Mouse (Mus musculus) kidney, postnatal 0 days (tissue): ENCODE measurements around the gene Gm37240. TPM values are rescaled to one million over a fixed set of nuclear protein-coding genes. Genes with fewer than 3 reads are reported as not detected.

Experiments
- ATAC-seq: fragments of 200-750 bp; cut with Nextera tagmentation; replicated peaks from 2 replicates; pipeline ENCODE4 v1.8.0; 2017; ENCODE audit warnings: low read depth, moderate number of reproducible peaks, moderate TSS enrichment, moderate library complexity; ENCODE audit not compliant: low FRiP score
- DNase-seq: peaks from one replicate; pipeline ENCODE4 v3.0.0-alpha.2; 2016; ENCODE audit warnings: low spot score
- H3K27ac ChIP-seq: fragments of 300-500 bp; sonication (generic); 2 replicates; pipeline ENCODE4 v1.5.1; 2014; ENCODE audit warnings: mild to moderate bottlenecking
- H3K27me3 ChIP-seq: fragments of 300-500 bp; sonication (generic); 2 replicates; pipeline ENCODE4 v1.6.1; 2014; ENCODE audit warnings: low read length, mixed read lengths; ENCODE audit not compliant: insufficient read depth
- H3K36me3 ChIP-seq: fragments of 300-500 bp; sonication (generic); 2 replicates; pipeline ENCODE4 v1.6.1; 2014; ENCODE audit warnings: low read length, mixed read lengths; ENCODE audit not compliant: insufficient read depth
- H3K4me1 ChIP-seq: fragments of 300-500 bp; sonication (generic); replicated peaks from 2 replicates; pipeline ENCODE4 v1.6.1; 2014; ENCODE audit warnings: antibody characterized with exemption, low read length, mixed read lengths; ENCODE audit not compliant: insufficient read depth
- H3K4me2 ChIP-seq: fragments of 300-500 bp; sonication (generic); 2 replicates; pipeline ENCODE4 v1.6.1; 2014; ENCODE audit warnings: mild to moderate bottlenecking, low read length, moderate library complexity, mixed read lengths
- H3K4me3 ChIP-seq: fragments of 300-500 bp; sonication (generic); replicated peaks from 2 replicates; pipeline ENCODE4 v1.5.1; 2014; ENCODE audit warnings: low read depth, low read length
- H3K9ac ChIP-seq: fragments of 300-500 bp; sonication (generic); 2 replicates; pipeline ENCODE4 v1.6.1; 2014; ENCODE audit warnings: low read depth, low read length
- H3K9me3 ChIP-seq: fragments of 300-500 bp; sonication (generic); replicated peaks from 2 replicates; pipeline ENCODE4 v1.6.1; 2016; ENCODE audit warnings: low read length, inconsistent platforms, mixed read lengths
- CTCF ChIP-seq: IDR thresholded peaks from 2 replicates; pipeline ENCODE4 v1.5.1; 2016; ENCODE audit warnings: antibody characterized with exemption, low read depth, mild to moderate bottlenecking, moderate library complexity
- WGBS: fragments of 180-500 bp; shearing (Covaris S2); extraction: QIAGEN DNeasy Blood & Tissue Kit; methylation state at CpG from one replicate; pipeline ENCODE4 v1.1.7; 2014; 5-methylcytosine and 5-hydroxymethylcytosine counted together
- polyA plus RNA-seq: library from polyadenylated mRNA; unstranded; fragments of >200 nt; fragmentation: Nextera tagmentation; extraction: Ambion mirVana; gene quantifications from 2 replicates; pipeline ENCODE4 v1.2.1, GENCODE M21; 2015

Gene Gm37240
- polyA plus RNA-seq, 1 experiment from 2014 or later, result 10.8 TPM

- no peak for TF ChIP-seq CTCF
- H3K4me3 ChIP-seq, result no peak overlapping the region
- no peaks in the 10 kb centered on the region for H3K27me3 ChIP-seq
- DNase-seq (peak; percentile 25), ATAC-seq (no peak)
- H3K4me1 ChIP-seq, result 0 out of 2 replicates have a peak, but pooled peaks cover 3% of the 10 kb centered on the region
- no peak overlapping the region for H3K9ac ChIP-seq
- peak overlapping the region; percentile 84 for H3K4me2 ChIP-seq
- no peaks in the 10 kb centered on the region for H3K36me3 ChIP-seq
- 27% methylated on average over 1 of the region's 1 CpGs for WGBS
- H3K27ac ChIP-seq, result no peak overlapping the region
- H3K9me3 ChIP-seq, result no peaks in the 10 kb centered on the region
Observed at GRCm38 (mm10) chr3:85885906-85886305, 1.4 kb downstream of the Gm37240 start.

DNA sequence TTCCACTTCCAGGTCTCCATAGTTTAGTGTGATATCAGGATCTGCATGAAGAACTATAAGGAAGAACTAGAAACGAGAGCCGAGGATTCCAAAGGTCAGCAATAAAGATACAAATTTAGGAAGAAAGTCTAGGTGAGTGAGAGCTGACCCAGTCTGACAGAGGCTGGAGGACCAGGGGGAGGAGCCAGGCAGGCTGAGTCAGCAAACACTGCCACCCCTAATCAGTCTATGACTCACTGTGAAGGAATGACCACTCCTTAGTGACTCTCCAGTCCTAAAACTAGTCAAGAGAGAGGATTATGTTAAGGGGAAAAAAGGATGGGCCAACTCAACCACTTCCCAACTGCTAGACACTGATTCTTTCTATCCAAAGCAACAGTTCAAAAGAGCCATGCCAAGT, 6.6 kb downstream of the Gm37240 start:
- Histone ChIP-seq H3K9me3 (no peaks in the 10 kb centered on the region), H3K27ac (no peak overlapping the region), H3K27me3 (no peaks in the 10 kb centered on the region), H3K9ac (no peak overlapping the region), H3K4me2 (no peak overlapping the region), H3K4me1 (no peaks in the 10 kb centered on the region), H3K4me3 (no peak overlapping the region), H3K36me3 (no peaks in the 10 kb centered on the region)
- 85% methylated on average over 2 of the region's 2 CpGs for WGBS
- ATAC-seq (no peak), DNase-seq (no peak)
- TF ChIP-seq CTCF, result no peak

GRCm38 (mm10) chr3:85880068-85880467, 7.2 kb downstream of the Gm37240 start:
- Histone ChIP-seq H3K27me3 (no peaks in the 10 kb centered on the region), H3K4me2 (no peak overlapping the region), H3K4me1 (no peaks in the 10 kb centered on the region), H3K27ac (no peak overlapping the region), H3K4me3 (no peak overlapping the region), H3K36me3 (no peaks in the 10 kb centered on the region), H3K9ac (no peak overlapping the region), H3K9me3 (no peaks in the 10 kb centered on the region)
- no peak for DNase-seq
- no peak for TF ChIP-seq CTCF
- 91% methylated on average over 8 of the region's 8 CpGs for WGBS
- no peak for ATAC-seq

GRCm38 (mm10) chr3:85878911-85879310, 8.4 kb downstream of the Gm37240 start:
- Histone ChIP-seq H3K4me2 (no peak overlapping the region), H3K27ac (no peak overlapping the region), H3K36me3 (no peaks in the 10 kb centered on the region), H3K9ac (no peak overlapping the region), H3K4me1 (no peaks in the 10 kb centered on the region), H3K27me3 (no peaks in the 10 kb centered on the region), H3K9me3 (no peaks in the 10 kb centered on the region), H3K4me3 (no peak overlapping the region)
- WGBS, result 69% methylated on average over 5 of the region's 5 CpGs
- ATAC-seq (no peak), DNase-seq (no peak)
- TF ChIP-seq CTCF, result no peak

DNA sequence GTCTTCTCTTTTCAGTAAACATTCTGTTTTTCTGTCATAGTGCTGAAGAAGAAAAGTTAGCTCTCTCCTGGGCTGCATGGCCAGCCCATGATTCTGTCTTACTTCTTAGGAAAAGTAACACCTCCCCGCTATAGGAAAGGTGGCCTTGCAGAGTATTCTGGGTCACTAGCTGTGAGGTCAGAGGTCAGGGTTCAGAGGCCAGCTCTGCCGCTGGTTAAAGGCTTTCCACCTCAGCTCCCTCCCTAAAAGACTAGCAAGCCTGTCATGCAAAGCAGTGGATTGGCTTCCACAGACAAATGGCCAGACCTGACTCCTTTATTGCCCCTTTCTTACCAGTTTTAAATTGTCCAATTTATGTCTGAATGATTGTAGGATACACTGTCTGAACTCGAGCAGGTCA, 23.3 kb downstream of the Gm37240 start:
- Histone ChIP-seq H3K27me3 (no peaks in the 10 kb centered on the region), H3K36me3 (no peaks in the 10 kb centered on the region), H3K4me1 (0 out of 2 replicates have a peak, but pooled peaks cover 2% of the 10 kb centered on the region), H3K4me3 (no peak overlapping the region), H3K4me2 (no peak overlapping the region), H3K27ac (no peak overlapping the region), H3K9ac (no peak overlapping the region), H3K9me3 (no peaks in the 10 kb centered on the region; the same call in 1 of the 2 replicates)
- no peak for TF ChIP-seq CTCF
- 15% methylated on average over 3 of the region's 3 CpGs for WGBS
- ATAC-seq (no peak), DNase-seq (no peak)

GRCm38 (mm10) chr3:85862886-85863285, 24.4 kb downstream of the Gm37240 start:
- DNase-seq (no peak), ATAC-seq (no peak)
- Histone ChIP-seq H3K9me3 (no peaks in the 10 kb centered on the region), H3K36me3 (no peaks in the 10 kb centered on the region), H3K27me3 (no peaks in the 10 kb centered on the region), H3K9ac (no peak overlapping the region), H3K4me1 (0 out of 2 replicates have a peak, but pooled peaks cover 8% of the 10 kb centered on the region), H3K4me2 (no peak overlapping the region), H3K27ac (no peak overlapping the region), H3K4me3 (no peak overlapping the region)
- TF ChIP-seq CTCF, result no peak
- 91% methylated on average over 2 of the region's 2 CpGs for WGBS

GRCm38 (mm10) chr3:85860996-85861395, 26.3 kb downstream of the Gm37240 start:
- no peak overlapping the region for H3K27ac ChIP-seq
- H3K4me2 ChIP-seq, result no peak overlapping the region
- no peaks in the 10 kb centered on the region for H3K36me3 ChIP-seq
- ATAC-seq (no peak), DNase-seq (no peak)
- H3K9ac ChIP-seq, result no peak overlapping the region
- TF ChIP-seq CTCF, result no peak
- no peak overlapping the region for H3K4me3 ChIP-seq
- 86% methylated on average over 5 of the region's 5 CpGs for WGBS
- no peaks in the 10 kb centered on the region for H3K27me3 ChIP-seq
- no peaks in the 10 kb centered on the region for H3K9me3 ChIP-seq
- H3K4me1 ChIP-seq, result 0 out of 2 replicates have a peak, but pooled peaks cover 8% of the 10 kb centered on the region
